Mouse (Mus musculus): ENCODE results near the gene Ift22. TPM values are rescaled to one million over a fixed set of nuclear protein-coding genes. Genes with fewer than 3 reads are reported as not detected.
"Not testable (repeated sequence)": the region's sequence is repeated elsewhere in the genome, so short reads cannot be mapped to it uniquely, and the experiment has no call there.

Gene Ift22
- polyA plus RNA-seq, 1 experiment from 2014 or later = 35.9 TPM

DNA sequence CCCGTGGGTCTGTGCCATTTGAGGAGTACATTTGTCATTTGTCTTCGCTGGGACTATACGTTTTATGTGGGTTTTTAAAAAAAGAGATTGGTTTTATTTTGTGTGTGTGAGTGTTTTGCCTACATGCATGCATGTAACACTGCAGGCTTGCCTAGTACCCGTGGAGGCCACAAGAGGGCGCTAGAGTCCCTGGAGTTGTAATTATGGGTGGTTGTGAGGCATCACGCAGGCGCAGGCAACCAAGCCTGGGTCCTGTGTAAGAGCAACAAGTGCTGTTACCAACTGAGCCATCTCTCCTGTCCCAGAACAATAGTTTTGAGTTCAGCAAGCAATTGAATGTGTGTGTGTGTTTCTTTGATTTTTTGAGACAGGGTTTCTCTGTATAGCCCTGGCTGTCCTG is 31.3 kb downstream of the Ift22 start:
- Histone ChIP-seq H3K27me3 (ENCODE audit: control insufficient read depth, insufficient read depth, low read length) (no peaks in the 10 kb centered on the region), H3K27ac (ENCODE audit: low read length) (no peak overlapping the region), H3K4me1 (ENCODE audit: control insufficient read depth, insufficient read depth, low read length) (no peaks in the 10 kb centered on the region), H3K9me3 (replicated peaks; ENCODE audit: control insufficient read depth, low read length) (no peaks in the 10 kb centered on the region), H3K4me3 (ENCODE audit: low read length) (no peak overlapping the region), H3K36me3 (ENCODE audit: control insufficient read depth, insufficient read depth) (no peaks in the 10 kb centered on the region), H3K9ac (ENCODE audit: low read length) (no peak overlapping the region), H3K4me2 (ENCODE audit: low read depth, low read length) (no peak overlapping the region)
- WGBS = 66% methylated on average over 7 of the region's 7 CpGs
- ATAC-seq (replicated peaks; ENCODE audit: extremely low read depth, insufficient read depth, low FRiP score) = no peak

DNA sequence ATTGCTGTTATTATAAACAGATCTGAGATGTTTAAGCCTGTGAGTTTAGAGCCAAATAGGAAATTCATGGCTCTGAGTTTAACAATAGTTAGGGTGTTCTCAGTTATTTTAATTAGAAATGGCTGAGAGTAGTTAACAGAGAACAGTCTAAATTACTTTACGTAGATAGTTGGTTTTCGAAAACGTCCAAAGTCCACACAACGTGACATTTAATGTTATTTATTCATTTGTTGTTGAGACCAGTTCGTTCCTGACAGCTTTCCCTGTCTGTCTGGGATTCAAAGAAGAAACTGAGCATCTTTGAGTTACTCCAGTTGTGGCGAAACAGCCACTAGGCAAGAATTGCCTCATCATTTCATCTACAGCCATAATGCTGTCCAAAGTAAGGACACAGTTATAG is 32.1 kb downstream of the Ift22 start:
- not testable (repeated sequence) for H3K27ac ChIP-seq (ENCODE audit: low read length); H3K9ac ChIP-seq (ENCODE audit: low read length); H3K36me3 ChIP-seq (ENCODE audit: control insufficient read depth, insufficient read depth); H3K27me3 ChIP-seq (ENCODE audit: control insufficient read depth, insufficient read depth, low read length); H3K9me3 ChIP-seq (replicated peaks; ENCODE audit: control insufficient read depth, low read length); ATAC-seq (replicated peaks; ENCODE audit: extremely low read depth, insufficient read depth, low FRiP score); H3K4me2 ChIP-seq (ENCODE audit: low read depth, low read length); H3K4me1 ChIP-seq (ENCODE audit: control insufficient read depth, insufficient read depth, low read length); H3K4me3 ChIP-seq (ENCODE audit: low read length)
- WGBS = 83% methylated on average over 6 of the region's 6 CpGs

DNA sequence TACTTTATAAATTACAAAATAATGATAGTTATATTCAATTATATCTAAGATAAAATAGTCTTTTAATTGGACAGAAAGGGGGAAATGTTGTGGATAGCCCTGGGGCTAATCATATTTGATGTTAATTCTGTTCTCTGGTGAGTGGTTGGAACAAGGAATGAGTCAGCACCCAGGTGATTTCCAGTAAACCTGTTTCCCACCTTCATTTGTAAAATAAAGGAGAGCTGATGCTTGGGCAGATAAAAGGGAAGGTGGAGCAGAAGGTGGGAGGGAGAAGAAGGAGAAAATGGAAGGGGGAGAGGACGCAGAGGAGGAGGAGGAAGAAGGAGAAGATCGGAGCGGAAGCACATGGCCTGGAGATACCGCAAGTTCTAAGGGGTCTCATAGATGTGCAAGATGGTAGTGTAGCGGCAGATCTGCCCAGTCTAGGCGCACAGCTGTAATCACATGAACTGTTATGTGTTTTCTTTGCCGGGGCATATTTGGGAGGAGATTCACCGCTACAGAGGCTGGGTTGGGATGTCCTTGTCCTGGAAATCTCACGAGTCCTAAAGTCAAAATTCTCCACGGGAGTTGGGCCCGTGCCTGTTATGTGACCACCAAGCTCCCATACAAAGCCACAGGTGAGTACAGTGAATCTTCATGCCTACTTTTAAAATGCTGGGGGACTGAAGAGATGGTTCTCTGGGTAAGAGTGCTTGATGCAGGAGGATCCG is 33.1 kb downstream of the Ift22 start:
- no peak overlapping the region for H3K4me2 ChIP-seq (ENCODE audit: low read depth, low read length)
- no peak for ATAC-seq (replicated peaks; ENCODE audit: extremely low read depth, insufficient read depth, low FRiP score)
- no peak overlapping the region for H3K9ac ChIP-seq (ENCODE audit: low read length)
- no peaks in the 10 kb centered on the region for H3K9me3 ChIP-seq (replicated peaks; ENCODE audit: control insufficient read depth, low read length)
- H3K4me3 ChIP-seq (ENCODE audit: low read length) = no peak overlapping the region
- 82% methylated on average over 12 of the region's 12 CpGs for WGBS
- no peak overlapping the region for H3K27ac ChIP-seq (ENCODE audit: low read length)
- no peaks in the 10 kb centered on the region for H3K27me3 ChIP-seq (ENCODE audit: control insufficient read depth, insufficient read depth, low read length)
- H3K4me1 ChIP-seq (ENCODE audit: control insufficient read depth, insufficient read depth, low read length) = no peaks in the 10 kb centered on the region
- no peaks in the 10 kb centered on the region for H3K36me3 ChIP-seq (ENCODE audit: control insufficient read depth, insufficient read depth)

DNA sequence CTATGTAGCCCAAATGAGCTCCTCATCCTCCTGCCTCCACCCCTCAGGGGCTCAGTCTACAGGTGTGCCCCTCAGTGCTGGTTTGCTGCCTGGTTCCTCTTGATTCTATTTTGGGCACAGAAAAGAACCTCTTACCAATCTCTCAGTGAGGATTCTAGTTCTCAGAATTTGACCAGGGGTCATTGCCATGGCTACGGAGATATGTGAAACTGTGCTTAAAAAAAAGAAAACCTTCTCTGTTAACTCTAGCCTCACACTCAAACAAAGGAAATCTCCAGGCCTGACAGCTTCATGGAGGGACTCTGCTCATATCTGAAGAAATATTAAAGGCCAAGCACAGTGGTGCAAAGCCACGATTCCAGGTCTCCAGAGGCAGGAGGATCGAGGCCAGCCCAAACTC is 34.8 kb downstream of the Ift22 start:
- Histone ChIP-seq H3K27me3 (ENCODE audit: control insufficient read depth, insufficient read depth, low read length) (no peaks in the 10 kb centered on the region), H3K4me2 (ENCODE audit: low read depth, low read length) (no peak overlapping the region), H3K4me3 (ENCODE audit: low read length) (no peak overlapping the region), H3K27ac (ENCODE audit: low read length) (no peak overlapping the region), H3K9ac (ENCODE audit: low read length) (no peak overlapping the region), H3K36me3 (ENCODE audit: control insufficient read depth, insufficient read depth) (no peaks in the 10 kb centered on the region), H3K4me1 (ENCODE audit: control insufficient read depth, insufficient read depth, low read length) (no peaks in the 10 kb centered on the region), H3K9me3 (replicated peaks; ENCODE audit: control insufficient read depth, low read length) (no peaks in the 10 kb centered on the region)
- ATAC-seq (replicated peaks; ENCODE audit: extremely low read depth, insufficient read depth, low FRiP score) = no peak
- 69% methylated on average over 3 of the region's 3 CpGs for WGBS

DNA sequence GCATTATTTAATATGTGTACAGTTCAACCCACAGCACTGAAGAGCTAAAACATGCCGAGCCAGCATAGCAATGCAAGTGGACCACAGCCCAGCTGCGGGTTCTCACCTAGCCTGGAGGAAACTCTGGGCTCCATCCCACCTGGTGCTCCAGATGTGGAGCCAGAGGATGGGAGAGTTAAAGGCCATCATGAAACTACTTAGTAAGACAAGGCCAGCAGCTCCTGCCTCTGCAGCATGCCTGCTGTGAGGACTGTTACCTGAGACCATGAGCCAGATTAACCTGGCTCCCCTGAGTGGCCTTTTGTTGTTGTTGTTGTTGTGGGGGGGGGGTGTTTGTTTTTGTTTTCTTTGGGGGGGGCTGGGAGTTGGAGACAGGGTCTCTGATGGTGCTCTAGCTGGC is 35.4 kb downstream of the Ift22 start:
- WGBS = 81% methylated on average over 2 of the region's 2 CpGs
- Histone ChIP-seq H3K27ac (ENCODE audit: low read length) (no peak overlapping the region), H3K4me1 (ENCODE audit: control insufficient read depth, insufficient read depth, low read length) (no peaks in the 10 kb centered on the region), H3K9ac (ENCODE audit: low read length) (no peak overlapping the region), H3K4me2 (ENCODE audit: low read depth, low read length) (no peak overlapping the region), H3K36me3 (ENCODE audit: control insufficient read depth, insufficient read depth) (no peaks in the 10 kb centered on the region), H3K4me3 (ENCODE audit: low read length) (no peak overlapping the region), H3K27me3 (ENCODE audit: control insufficient read depth, insufficient read depth, low read length) (no peaks in the 10 kb centered on the region), H3K9me3 (replicated peaks; ENCODE audit: control insufficient read depth, low read length) (no peaks in the 10 kb centered on the region)
- ATAC-seq (replicated peaks; ENCODE audit: extremely low read depth, insufficient read depth, low FRiP score) = no peak

GRCm38 (mm10) chr5:136945084-136945483 is 37.1 kb downstream of the Ift22 start:
- no peak for ATAC-seq (replicated peaks; ENCODE audit: extremely low read depth, insufficient read depth, low FRiP score)
- H3K9me3 ChIP-seq (replicated peaks; ENCODE audit: control insufficient read depth, low read length) = no peaks in the 10 kb centered on the region
- H3K4me2 ChIP-seq (ENCODE audit: low read depth, low read length) = no peak overlapping the region
- no peaks in the 10 kb centered on the region for H3K27me3 ChIP-seq (ENCODE audit: control insufficient read depth, insufficient read depth, low read length)
- H3K27ac ChIP-seq (ENCODE audit: low read length) = no peak overlapping the region
- H3K9ac ChIP-seq (ENCODE audit: low read length) = no peak overlapping the region
- no peaks in the 10 kb centered on the region for H3K36me3 ChIP-seq (ENCODE audit: control insufficient read depth, insufficient read depth)
- no peak overlapping the region for H3K4me3 ChIP-seq (ENCODE audit: low read length)
- 70% methylated on average over 12 of the region's 12 CpGs for WGBS
- H3K4me1 ChIP-seq (ENCODE audit: control insufficient read depth, insufficient read depth, low read length) = no peaks in the 10 kb centered on the region

DNA sequence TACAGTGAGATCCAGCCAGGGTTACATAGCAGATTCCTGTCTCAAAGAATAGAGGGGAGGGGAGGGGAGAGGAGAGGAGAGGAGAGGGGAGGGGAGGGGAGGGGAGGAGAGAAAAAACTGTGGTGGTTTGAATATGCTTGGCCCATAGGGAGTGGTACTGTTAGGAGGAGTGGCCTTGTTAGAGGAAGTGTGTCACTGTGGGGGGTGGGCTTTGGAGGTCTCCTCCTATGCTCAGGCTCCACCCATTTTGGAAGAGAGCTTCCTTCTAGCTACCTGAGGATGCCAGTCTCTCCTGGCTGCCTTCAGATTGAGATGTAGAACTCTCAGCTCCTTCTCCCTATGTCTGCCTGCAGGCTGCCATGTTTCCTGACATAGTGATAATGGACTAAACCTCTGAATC is 39.9 kb downstream of the Ift22 start:
- no peaks in the 10 kb centered on the region for H3K9me3 ChIP-seq (replicated peaks; ENCODE audit: control insufficient read depth, low read length)
- H3K4me3 ChIP-seq (ENCODE audit: low read length) = no peak overlapping the region
- no peaks in the 10 kb centered on the region; the same call in 1 of the 2 replicates for H3K4me1 ChIP-seq (ENCODE audit: control insufficient read depth, insufficient read depth, low read length)
- H3K36me3 ChIP-seq (ENCODE audit: control insufficient read depth, insufficient read depth) = no peaks in the 10 kb centered on the region
- H3K27me3 ChIP-seq (ENCODE audit: control insufficient read depth, insufficient read depth, low read length) = no peaks in the 10 kb centered on the region
- H3K27ac ChIP-seq (ENCODE audit: low read length) = no peak overlapping the region
- no peak overlapping the region for H3K4me2 ChIP-seq (ENCODE audit: low read depth, low read length)
- no peak for ATAC-seq (replicated peaks; ENCODE audit: extremely low read depth, insufficient read depth, low FRiP score)
- no peak overlapping the region for H3K9ac ChIP-seq (ENCODE audit: low read length)

DNA sequence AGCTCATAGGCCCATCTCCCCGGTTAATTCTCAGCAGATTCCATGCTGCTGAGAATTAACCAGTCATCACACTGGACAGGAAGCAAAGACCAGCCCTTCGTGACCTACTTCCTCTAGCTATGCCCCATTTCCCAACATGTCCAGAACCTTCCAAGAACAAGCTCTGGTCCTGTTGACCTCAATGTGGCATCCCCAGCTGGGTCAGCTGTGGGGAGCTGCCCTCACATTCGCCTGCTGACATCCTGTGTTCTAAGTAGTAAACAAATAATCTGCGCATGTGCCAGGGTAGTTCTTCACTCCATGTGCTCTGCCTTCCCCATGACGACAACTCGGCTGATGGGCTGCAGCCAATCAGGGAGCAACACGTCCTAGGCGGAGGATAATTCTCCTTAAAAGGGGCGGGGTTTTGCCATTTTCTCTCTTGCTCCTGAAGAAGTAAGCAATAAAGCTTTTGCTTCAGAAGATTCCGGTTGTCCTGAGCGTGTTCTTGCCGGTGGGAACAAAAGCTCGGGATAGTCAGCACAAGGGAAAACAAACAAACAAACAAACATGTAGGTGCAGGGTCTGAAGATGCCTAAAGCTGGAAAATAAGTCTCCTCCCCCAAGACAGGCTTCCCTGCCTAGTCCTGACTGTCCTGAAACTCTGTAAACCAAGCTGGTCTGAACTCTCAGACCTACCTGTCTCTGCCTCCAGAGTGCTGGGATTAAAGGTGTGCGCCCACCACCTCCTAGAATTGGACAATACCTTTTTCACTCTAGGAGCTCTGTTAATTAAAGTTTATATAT is 41.8 kb downstream of the Ift22 start:
- not testable (repeated sequence) for H3K4me1 ChIP-seq (ENCODE audit: control insufficient read depth, insufficient read depth, low read length); ATAC-seq (replicated peaks; ENCODE audit: extremely low read depth, insufficient read depth, low FRiP score); H3K4me2 ChIP-seq (ENCODE audit: low read depth, low read length); H3K4me3 ChIP-seq (ENCODE audit: low read length); H3K27ac ChIP-seq (ENCODE audit: low read length); H3K9me3 ChIP-seq (replicated peaks; ENCODE audit: control insufficient read depth, low read length); H3K27me3 ChIP-seq (ENCODE audit: control insufficient read depth, insufficient read depth, low read length); H3K36me3 ChIP-seq (ENCODE audit: control insufficient read depth, insufficient read depth); H3K9ac ChIP-seq (ENCODE audit: low read length)
- 70% methylated on average over 14 of the region's 14 CpGs for WGBS

DNA sequence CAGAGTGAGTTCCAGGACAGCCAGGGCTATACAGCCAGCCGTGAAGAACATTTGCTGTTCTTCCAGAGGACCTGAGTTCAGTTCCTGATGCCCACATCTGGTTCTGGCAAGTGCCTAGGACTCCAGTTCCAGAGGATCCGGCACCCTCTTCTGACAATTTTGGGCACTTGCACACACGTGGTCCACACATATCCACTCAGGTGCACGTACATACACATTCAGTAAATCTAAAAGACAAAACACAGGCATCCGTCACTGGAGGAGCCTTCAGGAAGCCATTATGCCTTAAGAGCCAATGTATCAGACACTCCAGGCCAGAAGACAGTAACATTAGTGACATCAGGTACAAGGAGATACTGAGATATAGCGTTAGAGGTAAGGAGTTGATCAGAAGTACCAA is 42.6 kb downstream of the Ift22 start:
- H3K9ac ChIP-seq (ENCODE audit: low read length) = no peak overlapping the region
- H3K27me3 ChIP-seq (ENCODE audit: control insufficient read depth, insufficient read depth, low read length) = no peaks in the 10 kb centered on the region
- peaks cover 10% of the 10 kb centered on the region for H3K4me1 ChIP-seq (ENCODE audit: control insufficient read depth, insufficient read depth, low read length)
- no peak for ATAC-seq (replicated peaks; ENCODE audit: extremely low read depth, insufficient read depth, low FRiP score)
- WGBS = 84% methylated on average over 6 of the region's 6 CpGs
- H3K27ac ChIP-seq (ENCODE audit: low read length) = no peak overlapping the region
- H3K4me3 ChIP-seq (ENCODE audit: low read length) = no peak overlapping the region
- H3K4me2 ChIP-seq (ENCODE audit: low read depth, low read length) = no peak overlapping the region
- no peaks in the 10 kb centered on the region for H3K9me3 ChIP-seq (replicated peaks; ENCODE audit: control insufficient read depth, low read length)
- no peaks in the 10 kb centered on the region for H3K36me3 ChIP-seq (ENCODE audit: control insufficient read depth, insufficient read depth)

All from heart, embryonic 16.5 days (tissue).